Mouse (Mus musculus) layer of hippocampus, postnatal 36 days (tissue): ENCODE results near the gene Rnf123. TPM values are rescaled to one million over a fixed set of nuclear protein-coding genes. Genes with fewer than 3 reads are reported as not detected.
"Not testable (repeated sequence)": the region's sequence is repeated elsewhere in the genome, so short reads cannot be mapped to it uniquely, and the experiment has no call there.

Experiments
- DNase-seq, 2 experiments: peaks; one replicate each; pipeline ENCODE4 v3.0.0; 2022
- microRNA-seq, 2 experiments: library from miRNA; unstranded; fragments of <30 nt; microRNA quantifications; one replicate each; pipeline ENCODE4 v1.2.0; 2021
- total RNA-seq, 2 experiments: library from RNA; stranded (reverse); gene quantifications; 2 replicates each; pipeline ENCODE4 v1.2.3; 2021

Rnf123 gene
- total RNA-seq, 2 experiments from 2014 or later = 104 to 110 TPM

GRCm38 (mm10) chr9:108035331-108036156 lies 47.6 kb downstream of the Rnf123 start:
- DNase-seq = no peak

GRCm38 (mm10) chr9:108032126-108032525 lies 51.0 kb downstream of the Rnf123 start:
- DNase-seq = no peak

- no peak for DNase-seq
Measured at GRCm38 (mm10) chr9:108027867-108028266, 55.3 kb downstream of the Rnf123 start.

- no peak for DNase-seq
Measured at GRCm38 (mm10) chr9:108026584-108026983, 56.6 kb downstream of the Rnf123 start.

- no peak for DNase-seq
Measured at GRCm38 (mm10) chr9:108023216-108023615, 59.9 kb downstream of the Rnf123 start.

- no peak for DNase-seq
Measured at GRCm38 (mm10) chr9:108020741-108021140, 62.4 kb downstream of the Rnf123 start.

- no peak for DNase-seq
Measured at GRCm38 (mm10) chr9:108017127-108017526, 66.0 kb downstream of the Rnf123 start.

GRCm38 (mm10) chr9:108013577-108013976 lies 69.6 kb downstream of the Rnf123 start:
- not testable (repeated sequence) for DNase-seq

- DNase-seq = no peak
Measured at GRCm38 (mm10) chr9:108010385-108010784, 72.8 kb downstream of the Rnf123 start.

GRCm38 (mm10) chr9:108008041-108008440 lies 75.1 kb downstream of the Rnf123 start:
- no peak for DNase-seq

- no peak for DNase-seq
Measured at GRCm38 (mm10) chr9:108003531-108003890, 79.6 kb downstream of the Rnf123 start.

- DNase-seq = no peak
Measured at GRCm38 (mm10) chr9:108002778-108003530, 80.2 kb downstream of the Rnf123 start.

GRCm38 (mm10) chr9:108001922-108002770 lies 81.0 kb downstream of the Rnf123 start, which contains the start of gene Ip6k1:
Gene Ip6k1 (plus strand): TSS chr9:108002501.
- DNase-seq = peak; percentile 100

Small RNA genes within 50 kb of the gene (microRNA-seq; reads per million reads assigned to microRNA genes)
- gene Gm47303 (0 reads per million in 2 experiments), gene Mir7088 (0 reads per million in 2 experiments)

Other genes starting within 250 kb of the Rnf123 start
- gene Rbm6, start 210.1 kb downstream of the Rnf123 start, total RNA-seq = 10 to 100 TPM; 58.4 to 72.0 TPM
- gene Mon1a, start 195.2 kb downstream of the Rnf123 start, total RNA-seq = 10 to 100 TPM; 23.0 to 25.5 TPM
- 1 to 10 TPM; 1.6 to 1.7 TPM for gene Mst1r, start 176.5 kb downstream of the Rnf123 start, total RNA-seq
- not detected for gene Actl11, start 154.9 kb downstream of the Rnf123 start, total RNA-seq
- 100 to 1,000 TPM; 510 to 566 TPM for gene Camkv, start 147.7 kb downstream of the Rnf123 start, total RNA-seq
- gene Traip, start 133.2 kb downstream of the Rnf123 start, total RNA-seq = 10 to 100 TPM; 28.2 to 29.2 TPM
- gene Uba7, start 107.8 kb downstream of the Rnf123 start, total RNA-seq = 1 to 10 TPM; 4.6 to 5.2 TPM
- 1 to 10 TPM; 1.2 to 2.3 TPM for gene Gm20661, start 100.3 kb downstream of the Rnf123 start, total RNA-seq
- gene Inka1, start 97.5 kb downstream of the Rnf123 start, total RNA-seq = 10 to 100 TPM; 10.3 to 10.6 TPM
- gene Cdhr4, start 90.8 kb downstream of the Rnf123 start, total RNA-seq = 1 to 10 TPM; 3.7 to 5.5 TPM
- gene Gm20662, start 87.0 kb downstream of the Rnf123 start, total RNA-seq = 1 to 10 TPM; 1.6 to 3.8 TPM
- gene Ip6k1, start 80.8 kb downstream of the Rnf123 start, total RNA-seq = 100 to 1,000 TPM; 223 to 238 TPM
- gene Gmppb, start 34.1 kb downstream of the Rnf123 start, total RNA-seq = 10 to 100 TPM; 16.9 to 17.5 TPM
- 1 to 10 TPM; 1.8 to 2.6 TPM for gene Amigo3, start 30.2 kb downstream of the Rnf123 start, total RNA-seq
- gene Mst1, start 2.9 kb downstream of the Rnf123 start, total RNA-seq = not detected
- 10 to 100 TPM; 31.1 to 37.6 TPM for gene Apeh, start 11.3 kb upstream of the Rnf123 start, total RNA-seq
- gene Bsn, start 107.0 kb upstream of the Rnf123 start, total RNA-seq = 100 to 1,000 TPM; 216 to 234 TPM
- gene Dag1, start 180.6 kb upstream of the Rnf123 start, total RNA-seq = 10 to 100 TPM; 77.8 to 82.4 TPM
- 100 to 1,000 TPM in 1 of 2 experiments, 10 to 100 TPM in 1; 96.7 to 118 TPM for gene Nicn1, start 207.1 kb upstream of the Rnf123 start, total RNA-seq
- gene Amt, start 213.5 kb upstream of the Rnf123 start, total RNA-seq = 10 to 100 TPM; 34.9 to 36.2 TPM
- 100 to 1,000 TPM; 169 to 173 TPM for gene Rhoa, start 222.8 kb upstream of the Rnf123 start, total RNA-seq
- 10 to 100 TPM; 29.1 to 30.0 TPM for gene Tcta, start 222.8 kb upstream of the Rnf123 start, total RNA-seq